Mouse (Mus musculus) liver, embryonic 14.5 days (tissue): ENCODE results near the gene Vav1. TPM values are rescaled to one million over a fixed set of nuclear protein-coding genes. Genes with fewer than 3 reads are reported as not detected.

Source experiments
- ATAC-seq: fragments of 200-750 bp; cut with Nextera tagmentation; 2 replicates; pipeline ENCODE4 v1.8.0; 2017; ENCODE audit warnings: moderate number of reproducible peaks, mild to moderate bottlenecking, moderate library complexity; ENCODE audit not compliant: insufficient read depth
- DNase-seq, 3 experiments: peaks; one replicate each; pipeline ENCODE4 v3.0.0-alpha.2; 2012 to 2013; ENCODE audit warnings: low read depth in 3 of 3, low spot score in 3 of 3
- H3K27ac ChIP-seq: fragments of 300-500 bp; sonication (generic); 2 replicates; pipeline ENCODE4 v1.5.1; 2014; ENCODE audit warnings: moderate library complexity, mild to moderate bottlenecking, control low read depth, inconsistent platforms
- H3K27me3 ChIP-seq: fragments of 300-500 bp; sonication (generic); 2 replicates; pipeline ENCODE4 v1.6.1; 2014; ENCODE audit warnings: mild to moderate bottlenecking, low read length, moderate library complexity; ENCODE audit not compliant: control insufficient read depth, insufficient read depth
- H3K36me3 ChIP-seq: fragments of 300-500 bp; sonication (generic); replicated peaks from 2 replicates; pipeline ENCODE4 v1.6.1; 2014; ENCODE audit warnings: low read depth; ENCODE audit not compliant: control insufficient read depth, insufficient read depth
- H3K4me1 ChIP-seq, 2 experiments: fragments of 200-500 bp in 1 of 2; fragments of 300-500 bp in 1 of 2; sonication (generic) in 1 of 2; replicated peaks; 2 replicates each; pipeline ENCODE4 v1.6.1; 2012 to 2014; ENCODE audit warnings: antibody characterized with exemption in 1 of 2, inconsistent platforms in 1 of 2, low read length in 1 of 2; ENCODE audit not compliant: control insufficient read depth in 2 of 2, insufficient read depth in 2 of 2
- H3K4me2 ChIP-seq: fragments of 300-500 bp; sonication (generic); 2 replicates; pipeline ENCODE4 v1.6.1; 2014; ENCODE audit warnings: low read depth, mild to moderate bottlenecking, control low read depth, moderate library complexity
- H3K4me3 ChIP-seq, 2 experiments: fragments of 200-500 bp in 1 of 2; fragments of 300-500 bp in 1 of 2; sonication (generic) in 1 of 2; 2 replicates each; pipeline ENCODE4 v1.5.1; 2012 to 2014; ENCODE audit warnings: low read depth in 2 of 2, low read length in 2 of 2, mild to moderate bottlenecking in 2 of 2, control low read depth in 1 of 2, inconsistent platforms in 1 of 2, moderate library complexity in 1 of 2; ENCODE audit not compliant: insufficient read depth in 1 of 2
- H3K9ac ChIP-seq: fragments of 300-500 bp; sonication (generic); replicated peaks from 2 replicates; pipeline ENCODE4 v1.6.1; 2014; ENCODE audit warnings: mild to moderate bottlenecking, control low read depth, moderate library complexity
- H3K9me3 ChIP-seq: fragments of 300-500 bp; sonication (generic); 2 replicates; pipeline ENCODE4 v1.6.1; 2016; ENCODE audit warnings: low read length, mixed read lengths; ENCODE audit not compliant: control insufficient read depth
- CTCF ChIP-seq: IDR thresholded peaks from 2 replicates; pipeline ENCODE4 v1.5.1; 2016; ENCODE audit warnings: antibody characterized with exemption, low read depth, control low read depth
- EP300 ChIP-seq: IDR thresholded peaks from 2 replicates; pipeline ENCODE4 v1.6.1; 2016; ENCODE audit warnings: antibody characterized with exemption, low read depth
- WGBS: fragments of 180-500 bp; shearing (Covaris S2); extraction: QIAGEN DNeasy Blood & Tissue Kit; methylation state at CpG from one replicate; pipeline ENCODE4 v1.1.7; 2014; ENCODE audit not compliant: insufficient replicate concordance; 5-methylcytosine and 5-hydroxymethylcytosine counted together
- polyA plus RNA-seq, 2 experiments: library from polyadenylated mRNA; depleted of rRNA in 1 of 2; stranded (reverse) in 1 of 2; unstranded in 1 of 2; fragments of >200 nt; fragmentation: Nextera tagmentation in 1 of 2; extraction: Ambion mirVana in 1 of 2; gene quantifications; 2 replicates each; pipeline versions ENCODE4 v1.2.1 to v1.2.3; 2012 to 2014

The Vav1 gene
- polyA plus RNA-seq, 2 experiments = 6.9 to 11.0 TPM

- no peak overlapping the region for H3K27ac ChIP-seq
- H3K4me3 ChIP-seq = no peak overlapping the region
- no peaks in the 10 kb centered on the region for H3K9me3 ChIP-seq
- no peaks in the 10 kb centered on the region; a peak in 1 of 4 replicates for H3K4me1 ChIP-seq
- peak; percentile 68; the same call in 1 of the 2 replicates for ATAC-seq
- no peak overlapping the region for H3K9ac ChIP-seq
- peak; percentile 62 to 71 (median 65) for DNase-seq
- no peak for TF ChIP-seq EP300
- TF ChIP-seq CTCF = peak; percentile 97
- WGBS = 9% methylated on average over 11 of the region's 11 CpGs
- H3K4me2 ChIP-seq = no peak overlapping the region
- no peaks in the 10 kb centered on the region for H3K27me3 ChIP-seq
- no peaks in the 10 kb centered on the region for H3K36me3 ChIP-seq
Measured at GRCm38 (mm10) chr17:57335673-57336303, 56.9 kb downstream of the Vav1 start.

- no peaks in the 10 kb centered on the region; a peak in 1 of 4 replicates for H3K4me1 ChIP-seq
- no peaks in the 10 kb centered on the region for H3K27me3 ChIP-seq
- 49% methylated on average over 10 of the region's 10 CpGs for WGBS
- no peak overlapping the region for H3K4me2 ChIP-seq
- DNase-seq (no peak), ATAC-seq (no peak)
- H3K4me3 ChIP-seq = no peak overlapping the region
- no peaks in the 10 kb centered on the region for H3K36me3 ChIP-seq
- no peak overlapping the region for H3K27ac ChIP-seq
- TF ChIP-seq EP300 = no peak
- no peak for TF ChIP-seq CTCF
- no peaks in the 10 kb centered on the region for H3K9me3 ChIP-seq
- no peak overlapping the region for H3K9ac ChIP-seq
Measured at GRCm38 (mm10) chr17:57337996-57338395, 59.1 kb downstream of the Vav1 start.

- no peaks in the 10 kb centered on the region for H3K9me3 ChIP-seq
- no peak overlapping the region for H3K9ac ChIP-seq
- no peaks in the 10 kb centered on the region for H3K27me3 ChIP-seq
- ATAC-seq = no peak
- 45% methylated on average over 9 of the region's 9 CpGs for WGBS
- H3K27ac ChIP-seq = no peak overlapping the region
- no peak overlapping the region for H3K4me2 ChIP-seq
- H3K4me3 ChIP-seq = no peak overlapping the region
- no peaks in the 10 kb centered on the region for H3K36me3 ChIP-seq
- TF ChIP-seq EP300 = no peak
- TF ChIP-seq CTCF = no peak
- H3K4me1 ChIP-seq = no peaks in the 10 kb centered on the region; a peak in 1 of 4 replicates
- no peak for DNase-seq
Measured at GRCm38 (mm10) chr17:57339298-57339697, 60.4 kb downstream of the Vav1 start.

GRCm38 (mm10) chr17:57341568-57341967 is 62.7 kb downstream of the Vav1 start:
- no peak for ATAC-seq

GRCm38 (mm10) chr17:57344029-57344707 is 65.3 kb downstream of the Vav1 start:
- no peaks in the 10 kb centered on the region for H3K9me3 ChIP-seq
- WGBS = 10% methylated on average over 2 of the region's 2 CpGs
- H3K9ac ChIP-seq = no peak overlapping the region
- no peak overlapping the region for H3K4me2 ChIP-seq
- no peaks in the 10 kb centered on the region for H3K4me1 ChIP-seq
- no peaks in the 10 kb centered on the region for H3K27me3 ChIP-seq
- H3K36me3 ChIP-seq = no peaks in the 10 kb centered on the region
- H3K27ac ChIP-seq = no peak overlapping the region
- no peak for DNase-seq
- ATAC-seq = no peak
- TF ChIP-seq CTCF = no peak
- TF ChIP-seq EP300 = no peak
- no peak overlapping the region for H3K4me3 ChIP-seq

More at GRCm38 (mm10) chr17:57341568-57341967, 62.7 kb downstream of the Vav1 start:
- DNase-seq = no peak
- Histone ChIP-seq H3K36me3 (no peaks in the 10 kb centered on the region), H3K4me1 (no peaks in the 10 kb centered on the region), H3K9me3 (no peaks in the 10 kb centered on the region), H3K4me2 (no peak overlapping the region), H3K9ac (no peak overlapping the region), H3K27ac (no peak overlapping the region), H3K27me3 (no peaks in the 10 kb centered on the region), H3K4me3 (no peak overlapping the region)
- 22% methylated on average over 4 of the region's 4 CpGs for WGBS
- TF ChIP-seq CTCF = no peak
- TF ChIP-seq EP300 = no peak
